Mouse (Mus musculus) brown adipose tissue, adult 24 weeks (tissue): ENCODE data around the gene Msh2. TPM values are rescaled to one million over a fixed set of nuclear protein-coding genes. Genes with fewer than 3 reads are reported as not detected.

Source experiments
- H3K27ac ChIP-seq: fragments of 200-500 bp; replicated peaks from 2 replicates; pipeline ENCODE4 v1.5.1; 2012; ENCODE audit warnings: low read depth, mild to moderate bottlenecking, low read length
- H3K4me1 ChIP-seq: fragments of 200-500 bp; 2 replicates; pipeline ENCODE4 v1.6.1; 2012; ENCODE audit warnings: low read length, mixed read lengths; ENCODE audit not compliant: control insufficient read depth, insufficient read depth, insufficient read length
- H3K4me3 ChIP-seq: fragments of 200-500 bp; 2 replicates; pipeline ENCODE4 v1.5.1; 2012; ENCODE audit warnings: low read depth, mild to moderate bottlenecking, low read length, moderate library complexity; ENCODE audit not compliant: insufficient read depth
- polyA plus RNA-seq: library from polyadenylated mRNA; stranded (reverse); fragments of >200 nt; gene quantifications from 2 replicates; pipeline ENCODE4 v1.2.4, GENCODE M21; 2012; ENCODE audit not compliant: missing spikeins, insufficient read depth, insufficient read length

The Msh2 gene
- polyA plus RNA-seq, 1 experiment = 19.6 TPM

- no peaks in the 10 kb centered on the region for H3K4me1 ChIP-seq
- peak overlapping the region; percentile 54 for H3K4me3 ChIP-seq
- H3K27ac ChIP-seq = no peak overlapping the region
Measured at GRCm38 (mm10) chr17:87744985-87745925, 73.1 kb downstream of the Msh2 start.

- Histone ChIP-seq H3K4me3 (peak overlapping the region; percentile 54), H3K4me1 (no peaks in the 10 kb centered on the region), H3K27ac (no peak overlapping the region)
Measured at GRCm38 (mm10) chr17:87745926-87746888, 74.1 kb downstream of the Msh2 start.

DNA sequence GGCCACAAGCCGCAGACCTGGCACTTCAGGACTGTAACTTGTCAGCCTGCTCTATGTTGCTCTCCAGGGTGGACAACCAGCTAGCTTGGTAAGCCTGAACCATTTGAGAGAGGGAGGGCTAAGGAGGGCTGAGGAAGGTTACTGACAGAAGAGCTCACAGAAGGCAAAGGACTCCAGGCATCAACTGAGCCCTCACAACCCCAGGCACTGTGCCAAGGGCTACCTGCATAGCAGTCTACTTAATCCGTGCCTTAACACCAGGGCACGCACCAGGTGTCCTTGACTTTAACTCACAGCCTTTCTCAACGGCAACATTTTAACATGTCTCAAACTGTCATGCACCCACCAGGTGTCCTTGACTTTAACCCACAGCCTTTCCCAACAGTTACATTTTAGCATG, 88.2 kb downstream of the Msh2 start:
- no peak overlapping the region for H3K27ac ChIP-seq
- H3K4me3 ChIP-seq = no peak overlapping the region
- no peaks in the 10 kb centered on the region for H3K4me1 ChIP-seq

DNA sequence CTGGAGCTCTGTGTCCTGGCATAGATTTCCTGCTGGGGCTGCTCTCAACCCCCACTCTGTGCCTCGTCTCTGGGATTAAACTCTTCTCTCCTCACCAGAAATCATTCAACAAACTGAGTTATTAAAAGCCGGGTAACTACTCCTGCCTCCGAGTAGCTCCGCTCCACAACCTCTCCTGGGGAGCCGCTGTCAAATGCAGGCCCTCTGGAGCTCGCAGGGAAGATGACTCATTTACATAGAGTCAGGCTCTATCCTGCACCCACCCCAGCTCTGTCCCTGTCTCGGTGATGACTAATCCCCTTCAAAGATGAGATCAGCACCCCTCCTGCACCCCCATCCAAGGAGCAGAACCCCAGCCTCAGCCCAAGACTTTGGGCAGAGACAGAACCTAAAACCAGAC, 91.0 kb downstream of the Msh2 start:
- no peaks in the 10 kb centered on the region for H3K4me1 ChIP-seq
- H3K27ac ChIP-seq = no peak overlapping the region
- H3K4me3 ChIP-seq = no peak overlapping the region

DNA sequence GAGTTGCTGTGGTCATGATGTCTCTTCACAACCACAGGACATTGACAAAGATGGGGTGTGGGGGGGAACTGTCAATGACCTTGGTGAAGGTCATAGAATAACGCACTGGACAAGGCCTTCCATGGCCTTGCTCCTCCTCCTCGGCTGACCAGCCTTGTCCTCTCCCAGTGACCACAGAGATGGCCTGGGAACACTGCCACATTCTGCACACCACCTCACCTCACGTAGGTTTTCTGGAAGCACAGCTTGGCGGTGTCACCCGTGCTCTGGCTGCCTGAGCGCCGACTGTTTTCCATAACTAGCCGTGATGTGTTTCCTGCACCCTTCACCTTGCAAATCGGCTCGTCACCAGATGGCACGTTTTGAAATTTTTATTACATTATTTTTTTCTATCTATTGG, 92.9 kb downstream of the Msh2 start:
- H3K4me1 ChIP-seq = no peaks in the 10 kb centered on the region
- H3K4me3 ChIP-seq = no peak overlapping the region
- H3K27ac ChIP-seq = no peak overlapping the region

DNA sequence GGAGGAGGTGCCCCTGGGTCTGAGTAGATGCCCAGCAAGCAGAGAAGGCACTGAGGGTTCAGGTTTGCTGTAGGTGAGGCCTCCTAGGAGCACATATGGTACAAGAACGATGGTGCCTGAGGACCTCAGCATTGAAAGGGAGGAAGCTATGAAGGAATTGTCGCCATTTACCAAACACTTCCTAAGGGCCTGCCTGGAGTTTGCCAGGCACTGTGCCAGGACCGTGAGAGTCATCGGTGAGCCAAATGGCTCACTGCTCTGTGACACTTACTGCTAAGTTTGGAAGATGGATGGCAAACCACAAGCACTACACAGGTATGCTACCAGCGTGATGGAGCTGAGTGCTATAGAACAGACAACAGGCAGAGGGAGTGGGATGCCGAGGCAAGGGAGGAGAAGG, 94.8 kb downstream of the Msh2 start:
- H3K27ac ChIP-seq = no peak overlapping the region
- no peak overlapping the region for H3K4me3 ChIP-seq
- no peaks in the 10 kb centered on the region for H3K4me1 ChIP-seq

DNA sequence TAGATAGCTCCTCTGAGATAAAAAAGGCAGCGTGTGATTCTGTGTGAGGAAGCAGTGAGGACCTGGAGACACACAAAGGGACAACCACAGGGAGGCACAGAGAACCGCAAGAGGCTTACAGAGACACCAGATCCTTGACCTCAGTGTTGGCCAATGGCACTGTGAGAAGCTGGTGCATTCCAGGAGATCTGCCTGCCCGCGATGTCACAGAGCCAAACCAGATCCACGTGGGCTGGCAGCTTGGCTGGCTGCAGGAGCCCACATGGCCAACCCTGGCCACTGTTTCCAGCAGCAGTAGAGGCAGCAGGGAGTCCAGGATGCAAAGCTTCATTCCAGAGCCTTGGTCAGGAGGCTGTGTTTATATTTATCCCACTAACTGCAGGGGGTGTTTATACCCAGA, 98.6 kb downstream of the Msh2 start:
- no peaks in the 10 kb centered on the region for H3K4me1 ChIP-seq
- H3K4me3 ChIP-seq = no peak overlapping the region
- H3K27ac ChIP-seq = no peak overlapping the region

GRCm38 (mm10) chr17:87773175-87773574, 101.0 kb downstream of the Msh2 start:
- no peaks in the 10 kb centered on the region for H3K4me1 ChIP-seq
- H3K27ac ChIP-seq = no peak overlapping the region
- no peak overlapping the region for H3K4me3 ChIP-seq

Other genes with a start within 250 kb of the Msh2 start
- gene Stpg4, start 244.6 kb upstream of the Msh2 start, polyA plus RNA-seq = not detected in 2 replicates
- gene Calm2, start 225.4 kb upstream of the Msh2 start, polyA plus RNA-seq = 250 and 275 TPM in 2 replicates
- gene Epcam, start 36.4 kb upstream of the Msh2 start, polyA plus RNA-seq = not detected in 2 replicates
- not detected in 2 replicates for gene Kcnk12, start 125.7 kb downstream of the Msh2 start, polyA plus RNA-seq
- gene Rpl36-ps4, start 248.6 kb downstream of the Msh2 start, polyA plus RNA-seq = not detected in 2 replicates